Comparison of ENCODE assay signal across 1 mouse cellular context in genomic region chr4:133634043-133634410, GRCm38 (mm10).
TF ChIP-seq lines count a peak whose summit lies in the region.

No protein-coding gene starts in this region.

TF ChIP-seq in MEL, 35 proteins besides CTCF, POLR2A, EP300 and RAD21:
- TF ChIP-seq SIN3A (IDR thresholded peaks at IDR 0.05; ENCODE audit: low read length) (no peak), NELFE (IDR thresholded peaks at IDR 0.05; ENCODE audit: low read depth, low read length) (no peak), TCF12 (IDR thresholded peaks at IDR 0.05; ENCODE audit: low read depth, low read length) (no peak), NRF1 (IDR thresholded peaks at IDR 0.05; ENCODE audit: insufficient read depth, low read depth, low read length, poor library complexity, severe bottlenecking) (no peak), ELF1 (IDR thresholded peaks at IDR 0.05; ENCODE audit: low read depth, low read length) (no peak), MAX (IDR thresholded peaks at IDR 0.05; ENCODE audit: low read length) (no peak), MYC (IDR thresholded peaks at IDR 0.05; ENCODE audit: low read depth, low read length) (no peak), E2F4 (IDR thresholded peaks at IDR 0.05; ENCODE audit: borderline replicate concordance, low read depth, low read length) (no peak), BHLHE40 (IDR thresholded peaks at IDR 0.05; ENCODE audit: borderline replicate concordance, low read depth, low read length) (no peak), MEF2A (IDR thresholded peaks at IDR 0.05; ENCODE audit: extremely low read depth, insufficient replicate concordance, low read depth, low read length, poor library complexity, severe bottlenecking) (no peak), TBP (IDR thresholded peaks at IDR 0.05; ENCODE audit: low read depth, low read length) (no peak), RCOR1 (IDR thresholded peaks at IDR 0.05; ENCODE audit: low read depth, low read length) (no peak), CHD2 (IDR thresholded peaks at IDR 0.05; ENCODE audit: low read length) (no peak), POLR2AphosphoS5 (IDR thresholded peaks at IDR 0.05; ENCODE audit: borderline replicate concordance, low read depth, low read length) (no peak), MAZ (IDR thresholded peaks at IDR 0.05; ENCODE audit: low read depth, low read length) (no peak), CHD1 (IDR thresholded peaks at IDR 0.05; ENCODE audit: low read depth, low read length) (no peak)
